Mouse (Mus musculus): Measurements from ENCODE around the gene Rnf185. TPM values are rescaled to one million over a fixed set of nuclear protein-coding genes. Genes with fewer than 3 reads are reported as not detected.

Gene Rnf185
- polyA plus RNA-seq, 1 experiment from 2014 or later: 48.2 TPM

DNA sequence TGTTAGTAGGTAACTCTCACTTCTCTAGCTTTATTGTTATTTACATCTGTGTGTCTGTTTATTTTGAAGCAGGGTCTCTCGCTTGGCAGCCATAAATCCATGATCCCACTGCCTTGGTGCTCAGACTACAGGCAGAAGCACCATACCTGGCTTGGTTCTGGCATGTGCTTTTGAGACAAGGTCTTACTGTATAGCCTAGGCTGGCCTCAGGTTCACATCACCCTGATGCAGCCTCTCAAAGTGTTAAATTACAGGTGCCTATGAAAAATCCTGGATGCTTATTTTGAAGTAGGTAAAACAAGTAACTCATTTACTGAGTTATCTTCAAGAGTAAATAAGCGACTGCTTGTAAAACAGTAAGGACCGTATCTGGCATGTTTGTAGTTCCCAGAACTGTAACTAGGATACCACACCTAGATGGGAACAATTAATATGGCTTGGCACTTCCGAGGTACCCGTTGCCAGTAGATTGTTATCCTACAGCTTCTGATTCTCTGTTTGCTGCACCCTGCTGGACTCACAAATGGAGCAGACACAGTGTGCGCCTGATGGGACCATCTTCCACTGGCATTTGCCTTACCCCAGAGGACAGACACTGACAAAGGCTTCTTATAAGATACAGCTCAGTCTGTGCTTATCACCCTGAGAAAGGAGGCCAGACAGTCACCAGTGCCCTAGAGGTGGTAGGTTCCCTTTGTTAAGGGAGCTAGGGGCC is 64.5 kb downstream of the Rnf185 start:
- 90% methylated on average over 6 of the region's 6 CpGs for WGBS
- Histone ChIP-seq H3K27me3 (replicated peaks) (no peaks in the 10 kb centered on the region), H3K4me2 (no peak overlapping the region), H3K36me3 (replicated peaks) (no peaks in the 10 kb centered on the region), H3K9me3 (no peaks in the 10 kb centered on the region), H3K4me1 (no peaks in the 10 kb centered on the region), H3K27ac (no peak overlapping the region), H3K4me3 (no peak overlapping the region), H3K9ac (no peak overlapping the region)
- 0 out of 2 replicates have a peak, but pooled peaks have one; percentile 20 for ATAC-seq (replicated peaks)

DNA sequence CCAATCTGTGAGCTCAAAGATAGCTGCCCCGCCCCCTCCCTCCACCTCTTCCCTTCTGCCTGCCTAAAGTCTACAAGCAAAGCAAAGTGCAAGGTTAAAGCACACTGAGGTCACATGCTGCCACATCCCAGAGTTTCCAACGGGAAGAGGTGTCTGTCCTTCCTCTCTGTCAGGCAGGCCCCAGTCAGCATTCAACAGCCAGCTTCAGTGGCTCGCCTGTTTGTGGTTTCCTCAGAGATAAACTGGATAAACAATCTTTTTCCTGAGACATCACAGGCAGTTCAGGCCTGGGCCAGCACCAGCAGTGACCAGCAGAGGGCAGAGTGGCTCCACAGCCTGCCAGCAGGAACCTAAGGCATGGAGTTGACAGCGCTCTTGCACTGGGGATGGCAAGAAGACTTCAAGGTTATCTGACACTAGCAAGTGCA is 65.2 kb downstream of the Rnf185 start:
- Histone ChIP-seq H3K27ac (no peak overlapping the region), H3K9ac (no peak overlapping the region), H3K9me3 (no peaks in the 10 kb centered on the region), H3K4me3 (no peak overlapping the region), H3K36me3 (replicated peaks) (no peaks in the 10 kb centered on the region), H3K4me1 (no peaks in the 10 kb centered on the region), H3K27me3 (replicated peaks) (no peaks in the 10 kb centered on the region), H3K4me2 (no peak overlapping the region)
- 24% methylated on average over 4 of the region's 4 CpGs for WGBS
- peak; percentile 87 for ATAC-seq (replicated peaks)

DNA sequence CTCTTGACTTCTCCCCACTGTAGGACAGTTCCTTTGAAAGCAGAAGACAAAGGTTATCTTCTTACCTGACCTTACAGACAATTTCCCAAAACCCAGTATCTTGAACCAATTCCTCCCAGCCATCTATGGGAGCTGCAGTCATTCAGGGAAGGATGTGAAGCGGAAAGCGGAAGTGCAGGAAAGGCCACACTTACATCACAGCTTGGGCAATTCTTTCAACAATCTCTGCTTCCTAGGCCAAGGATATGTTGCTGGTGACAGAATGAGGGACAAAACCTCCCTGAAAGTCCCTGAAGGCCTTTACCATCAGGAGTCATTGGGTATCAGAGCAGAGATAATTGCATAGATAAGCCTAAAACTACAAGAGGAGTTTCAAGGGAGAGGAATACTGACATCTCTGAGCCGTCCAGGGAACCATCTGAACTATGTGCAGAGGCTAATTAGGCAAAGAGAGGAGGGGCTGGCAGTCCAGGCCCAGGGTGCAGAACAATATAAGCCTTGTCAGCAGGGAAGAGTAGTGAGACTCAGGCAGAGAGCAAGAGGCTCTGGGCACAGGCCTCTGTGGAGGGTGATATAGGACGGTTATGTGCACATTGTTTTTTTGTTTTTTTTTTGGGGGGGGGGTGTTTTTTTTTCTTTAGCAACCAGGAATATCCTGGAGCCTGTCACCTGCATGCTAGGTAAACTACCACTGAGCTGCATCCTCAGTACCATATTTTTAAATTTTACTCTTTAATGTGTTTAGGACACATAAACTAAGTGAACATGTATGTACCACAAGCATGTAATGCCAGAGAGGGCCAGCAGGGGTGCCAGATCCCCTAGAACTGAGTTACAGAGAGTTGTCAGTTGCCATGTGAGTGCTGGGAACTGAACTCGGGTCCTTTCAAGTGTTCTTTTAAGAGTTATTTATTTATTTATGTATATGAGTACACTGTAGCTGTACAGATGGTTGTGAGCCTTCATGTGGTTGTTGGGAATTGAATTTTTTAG is 69.3 kb downstream of the Rnf185 start:
- Histone ChIP-seq H3K4me2 (no peak overlapping the region), H3K9ac (no peak overlapping the region), H3K9me3 (no peaks in the 10 kb centered on the region), H3K4me3 (no peak overlapping the region), H3K4me1 (no peaks in the 10 kb centered on the region), H3K27ac (no peak overlapping the region), H3K27me3 (replicated peaks) (no peaks in the 10 kb centered on the region), H3K36me3 (replicated peaks) (no peaks in the 10 kb centered on the region)
- no peak for ATAC-seq (replicated peaks)
- WGBS: 81% methylated on average over 5 of the region's 5 CpGs

DNA sequence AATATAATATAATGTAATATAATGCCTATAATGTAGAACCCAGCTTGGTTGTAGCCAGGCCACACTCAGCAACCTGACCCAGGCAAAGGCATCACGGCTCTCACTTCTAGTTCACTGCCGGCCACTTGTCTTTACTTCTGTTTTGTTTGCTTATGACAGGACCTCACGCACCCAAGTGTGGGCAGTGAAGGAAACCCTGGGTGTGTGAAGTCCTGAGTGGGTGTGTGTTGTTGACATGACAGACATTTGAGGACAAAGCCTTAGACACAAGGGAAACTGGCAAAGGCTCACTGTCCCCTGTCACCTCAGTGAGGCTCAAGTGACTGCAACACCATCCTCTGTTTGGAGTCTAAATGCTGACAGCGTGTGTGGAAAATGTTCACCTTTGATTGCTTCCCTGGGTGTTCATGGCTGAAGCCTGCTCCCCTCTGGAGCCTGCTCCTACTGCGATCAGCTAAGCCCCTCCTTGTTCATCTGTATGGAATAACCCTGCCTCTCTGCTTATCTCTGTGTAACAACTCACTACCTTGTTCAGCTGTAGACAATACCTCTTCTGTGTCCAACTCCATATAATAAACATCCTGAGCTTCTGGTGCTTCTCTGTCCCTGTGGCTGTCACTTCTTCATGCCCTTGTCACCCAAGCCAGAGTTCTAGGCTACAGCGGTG is 70.9 kb downstream of the Rnf185 start:
- Histone ChIP-seq H3K36me3 (replicated peaks) (no peaks in the 10 kb centered on the region), H3K27ac (no peak overlapping the region), H3K4me2 (no peak overlapping the region), H3K4me3 (no peak overlapping the region), H3K9ac (no peak overlapping the region), H3K4me1 (no peaks in the 10 kb centered on the region), H3K27me3 (replicated peaks) (no peaks in the 10 kb centered on the region), H3K9me3 (no peaks in the 10 kb centered on the region)
- ATAC-seq (replicated peaks): no peak
- WGBS: 94% methylated on average over 6 of the region's 6 CpGs

DNA sequence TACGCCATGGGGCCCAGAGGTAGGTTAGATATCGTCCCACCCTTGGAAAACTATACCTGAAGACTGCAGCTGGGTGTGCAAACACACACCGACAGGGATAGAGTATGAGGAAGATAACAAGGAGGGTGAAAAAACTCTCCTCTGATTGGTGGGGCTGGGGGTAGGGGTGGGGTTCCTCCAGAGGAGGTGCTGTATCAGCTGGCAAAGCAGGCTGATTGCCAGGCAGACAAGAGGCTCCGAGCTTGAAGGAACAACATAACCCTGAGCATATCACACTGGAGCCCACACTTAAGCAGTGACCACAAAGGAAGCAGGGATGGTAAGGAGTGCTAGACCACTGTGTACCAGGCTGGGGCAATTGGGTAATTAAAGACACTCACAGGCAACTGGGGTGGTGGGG is 72.7 kb downstream of the Rnf185 start:
- H3K36me3 ChIP-seq (replicated peaks): no peaks in the 10 kb centered on the region
- no peak overlapping the region for H3K27ac ChIP-seq
- 86% methylated on average over 4 of the region's 4 CpGs for WGBS
- H3K4me3 ChIP-seq: no peak overlapping the region
- no peaks in the 10 kb centered on the region for H3K27me3 ChIP-seq (replicated peaks)
- H3K4me2 ChIP-seq: no peak overlapping the region
- H3K9ac ChIP-seq: no peak overlapping the region
- no peak for ATAC-seq (replicated peaks)
- no peaks in the 10 kb centered on the region for H3K9me3 ChIP-seq
- peaks cover 5% of the 10 kb centered on the region for H3K4me1 ChIP-seq

DNA sequence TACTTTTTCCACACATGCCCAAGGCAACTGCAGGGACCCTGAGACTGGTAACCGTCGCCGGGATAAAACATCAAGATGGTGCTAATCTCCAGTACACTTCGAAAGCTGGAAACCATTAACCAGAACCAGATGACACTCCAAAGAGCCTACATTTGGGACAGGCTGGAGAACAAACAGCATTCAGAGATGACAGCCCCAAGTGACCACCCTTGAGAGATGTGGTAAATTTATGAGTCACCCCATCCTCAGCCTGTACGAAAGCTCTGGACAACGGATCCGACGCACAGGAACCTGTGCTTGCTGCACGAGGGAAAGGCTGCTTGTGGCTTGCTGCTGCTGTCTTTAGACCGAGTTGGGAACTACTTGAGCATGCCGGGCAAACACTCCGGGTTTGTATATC is 77.4 kb downstream of the Rnf185 start:
- Histone ChIP-seq H3K4me3 (no peak overlapping the region), H3K27ac (peak overlapping the region; percentile 57; the same call in 1 of the 2 replicates), H3K4me2 (0 out of 2 replicates have a peak overlapping the region, but pooled peaks have one; percentile 6), H3K4me1 (peaks cover 32% of the 10 kb centered on the region), H3K27me3 (replicated peaks) (no peaks in the 10 kb centered on the region), H3K9me3 (no peaks in the 10 kb centered on the region), H3K9ac (no peak overlapping the region), H3K36me3 (replicated peaks) (no peaks in the 10 kb centered on the region)
- WGBS: 75% methylated on average over 12 of the region's 12 CpGs
- ATAC-seq (replicated peaks): no peak

DNA sequence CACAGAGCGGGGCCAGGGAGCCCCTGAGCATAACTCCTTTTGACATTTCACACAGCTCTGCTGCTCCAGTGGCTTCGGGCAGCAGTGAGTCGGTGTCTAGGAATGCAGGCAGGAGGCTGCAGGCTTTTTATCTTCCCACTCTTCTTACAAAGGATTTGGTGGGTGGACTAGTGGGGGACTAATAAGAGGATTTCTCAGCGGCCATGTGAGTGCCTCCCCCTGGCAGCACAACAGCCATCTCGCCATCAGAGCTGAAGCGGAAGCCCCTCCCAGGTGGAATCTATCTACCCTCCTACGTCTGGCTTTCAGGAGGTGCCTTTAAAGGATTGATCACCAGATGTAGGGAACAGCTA is 77.9 kb downstream of the Rnf185 start:
- Histone ChIP-seq H3K9ac (no peak overlapping the region), H3K4me3 (no peak overlapping the region), H3K27ac (peak overlapping the region; percentile 57), H3K4me1 (peaks cover 37% of the 10 kb centered on the region), H3K9me3 (no peaks in the 10 kb centered on the region), H3K36me3 (replicated peaks) (no peaks in the 10 kb centered on the region), H3K4me2 (peak overlapping the region; percentile 6; the same call in 1 of the 2 replicates), H3K27me3 (replicated peaks) (no peaks in the 10 kb centered on the region)
- ATAC-seq (replicated peaks): no peak
- WGBS: 4% methylated on average over 7 of the region's 7 CpGs

DNA sequence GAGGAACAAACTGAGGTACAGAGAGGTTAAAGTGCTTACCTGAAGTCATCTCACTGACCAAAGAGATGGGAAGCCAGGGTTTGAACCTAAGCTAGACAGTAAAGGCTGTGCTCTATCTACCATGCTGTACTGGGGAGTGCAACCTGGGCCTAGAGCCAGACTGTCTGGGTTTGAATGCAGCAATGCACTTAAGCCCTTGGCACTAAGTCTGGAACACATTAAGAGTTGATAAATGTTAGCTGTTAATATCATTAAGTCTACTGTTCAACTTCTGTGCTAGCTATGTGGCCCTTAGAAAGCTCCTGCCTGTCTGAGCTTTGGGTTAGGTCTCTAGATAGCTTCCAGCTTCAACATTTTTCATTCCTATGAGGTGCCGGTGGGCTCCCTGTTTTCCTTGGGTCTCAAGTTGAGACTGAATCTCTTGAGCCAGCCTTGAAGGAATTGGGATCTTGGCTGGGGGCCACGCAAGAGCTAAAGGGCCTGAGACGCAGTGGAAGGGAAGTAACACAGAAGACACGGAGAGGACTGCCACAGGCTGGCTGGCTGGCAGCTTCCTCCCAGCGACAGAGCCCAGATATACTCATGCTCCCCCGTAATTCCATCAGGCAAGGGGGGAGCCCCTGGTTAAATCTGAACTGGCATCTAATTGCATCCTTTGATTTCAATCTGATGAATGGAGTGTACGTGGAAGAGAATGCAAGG is 78.4 kb downstream of the Rnf185 start:
- H3K9me3 ChIP-seq: no peaks in the 10 kb centered on the region
- no peaks in the 10 kb centered on the region for H3K36me3 ChIP-seq (replicated peaks)
- H3K4me1 ChIP-seq: peaks cover 42% of the 10 kb centered on the region
- WGBS: 25% methylated on average over 7 of the region's 7 CpGs
- ATAC-seq (replicated peaks): no peak
- peak overlapping the region; percentile 6; the same call in 1 of the 2 replicates for H3K4me2 ChIP-seq
- no peak overlapping the region for H3K4me3 ChIP-seq
- peak overlapping the region; percentile 57 for H3K27ac ChIP-seq
- H3K27me3 ChIP-seq (replicated peaks): no peaks in the 10 kb centered on the region
- H3K9ac ChIP-seq: no peak overlapping the region

DNA sequence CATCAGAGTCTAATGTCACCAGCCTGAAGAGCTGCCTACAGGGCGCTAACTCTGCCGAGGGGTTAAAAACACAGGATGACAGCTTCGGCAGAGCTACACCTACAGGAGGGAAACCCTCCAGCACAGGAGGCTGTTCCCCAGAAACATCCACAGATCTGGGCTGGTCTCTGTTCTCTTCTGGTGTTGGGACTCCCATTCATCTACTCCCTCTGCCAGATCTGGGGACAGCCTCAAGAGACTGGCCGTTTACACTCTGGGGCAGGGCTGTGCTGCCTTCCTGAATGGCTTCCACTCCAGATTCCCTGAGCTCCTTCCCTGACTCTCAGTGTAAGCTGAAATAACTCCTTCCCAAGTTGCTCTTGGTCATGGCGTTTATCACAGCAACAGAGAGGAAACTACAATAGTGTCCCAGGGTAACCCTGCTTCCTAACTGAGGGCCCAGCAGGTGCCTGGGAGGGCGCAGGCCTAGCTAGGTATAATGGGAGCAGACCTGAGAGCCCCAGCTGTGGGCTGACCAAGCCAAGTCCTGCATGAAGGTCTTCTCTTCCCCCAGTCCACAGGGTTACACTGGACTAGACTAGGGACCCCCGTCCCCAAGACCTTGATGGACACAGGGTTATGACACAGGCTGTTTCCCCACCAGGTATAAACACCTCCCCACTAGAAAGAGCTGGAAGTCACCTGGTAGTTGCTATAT is 80.4 kb downstream of the Rnf185 start:
- H3K4me3 ChIP-seq: peak overlapping the region; percentile 81
- ATAC-seq (replicated peaks): peak; percentile 62
- H3K27me3 ChIP-seq (replicated peaks): no peaks in the 10 kb centered on the region
- peaks cover 58% of the 10 kb centered on the region for H3K4me1 ChIP-seq
- no peaks in the 10 kb centered on the region for H3K36me3 ChIP-seq (replicated peaks)
- H3K9ac ChIP-seq: peak overlapping the region; percentile 87
- H3K27ac ChIP-seq: peak overlapping the region; percentile 92
- WGBS: 18% methylated on average over 7 of the region's 7 CpGs
- no peaks in the 10 kb centered on the region for H3K9me3 ChIP-seq
- peak overlapping the region; percentile 75 for H3K4me2 ChIP-seq

DNA sequence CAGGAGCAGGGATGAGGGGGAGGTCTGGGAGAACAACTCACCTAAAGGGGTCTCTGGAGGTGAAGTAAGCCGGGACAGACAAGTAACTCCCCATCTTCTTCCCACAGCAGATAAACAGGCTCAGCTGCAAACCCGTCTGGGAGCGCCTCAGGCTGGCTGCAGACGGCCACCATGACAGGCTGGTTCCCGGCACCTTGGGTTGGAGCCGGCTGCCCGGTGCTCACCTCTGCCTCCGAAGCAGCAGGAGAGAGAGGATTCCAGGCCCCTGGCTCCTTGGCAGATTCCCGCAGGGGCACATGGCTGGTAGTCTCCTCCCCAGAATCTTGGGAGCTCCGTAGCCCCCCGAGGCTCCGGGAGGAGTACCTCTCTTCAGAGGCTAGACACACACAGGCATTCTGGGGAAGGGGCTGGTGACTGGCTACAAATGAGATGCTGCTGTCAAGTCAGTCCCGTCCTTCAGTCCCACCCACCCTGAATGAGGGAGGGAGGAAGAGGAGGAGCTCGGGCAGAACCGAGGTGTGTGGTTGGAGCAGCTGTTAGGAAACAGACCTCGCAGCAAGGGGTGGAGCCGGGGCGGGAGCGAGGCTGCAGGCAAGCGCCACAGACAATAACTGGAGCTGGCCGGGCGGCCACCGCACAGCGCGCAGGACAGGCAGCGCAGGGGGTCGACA is 81.1 kb downstream of the Rnf185 start:
- peak overlapping the region; percentile 75 for H3K4me2 ChIP-seq
- no peaks in the 10 kb centered on the region for H3K9me3 ChIP-seq
- H3K9ac ChIP-seq: peak overlapping the region; percentile 87
- peak overlapping the region; percentile 92 for H3K27ac ChIP-seq
- peak; percentile 98 for ATAC-seq (replicated peaks)
- 1% methylated on average over 27 of the region's 27 CpGs for WGBS
- no peaks in the 10 kb centered on the region for H3K36me3 ChIP-seq (replicated peaks)
- H3K27me3 ChIP-seq (replicated peaks): no peaks in the 10 kb centered on the region
- H3K4me3 ChIP-seq: peak overlapping the region; percentile 81
- H3K4me1 ChIP-seq: peaks cover 58% of the 10 kb centered on the region

DNA sequence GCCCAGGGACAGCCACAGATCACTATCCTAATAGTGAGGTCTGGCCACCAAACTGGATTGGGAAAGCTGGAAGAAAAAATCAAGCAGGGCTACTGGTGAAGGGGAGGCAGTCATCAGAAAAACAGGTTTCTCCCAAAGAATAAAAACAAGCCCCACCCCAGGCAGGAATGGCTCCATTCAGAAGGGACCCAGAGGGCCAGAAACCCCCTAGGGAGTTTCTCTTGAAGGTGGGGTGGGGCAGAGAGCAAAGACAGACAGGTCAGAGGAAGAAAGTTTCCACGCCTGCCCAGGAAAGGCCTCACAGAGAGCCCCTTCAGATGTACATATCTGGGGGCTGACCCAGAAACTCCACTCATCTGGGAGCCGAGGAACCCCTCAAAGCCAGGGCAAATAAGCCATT is 82.0 kb downstream of the Rnf185 start:
- Histone ChIP-seq H3K4me1 (peaks cover 58% of the 10 kb centered on the region), H3K36me3 (replicated peaks) (no peaks in the 10 kb centered on the region), H3K9ac (peak overlapping the region; percentile 87), H3K4me2 (peak overlapping the region; percentile 75), H3K27me3 (replicated peaks) (no peaks in the 10 kb centered on the region), H3K27ac (peak overlapping the region; percentile 92; the same call in 1 of the 2 replicates), H3K9me3 (no peaks in the 10 kb centered on the region), H3K4me3 (peak overlapping the region; percentile 81)
- WGBS: 69% methylated on average over 2 of the region's 2 CpGs
- no peak for ATAC-seq (replicated peaks)
